Mouse (Mus musculus) midbrain, embryonic 13.5 days (tissue): ENCODE results near the gene Tll1. TPM values are rescaled to one million over a fixed set of nuclear protein-coding genes. Genes with fewer than 3 reads are reported as not detected.

Source experiments
- ATAC-seq: fragments of 200-750 bp; cut with Nextera tagmentation; 2 replicates; pipeline ENCODE4 v1.8.0; 2017; ENCODE audit warnings: mild to moderate bottlenecking, moderate TSS enrichment, moderate library complexity
- H3K27ac ChIP-seq: fragments of 300-500 bp; sonication (generic); 2 replicates; pipeline ENCODE4 v1.5.1; 2015; ENCODE audit warnings: inconsistent platforms, mild to moderate bottlenecking, moderate library complexity
- H3K27me3 ChIP-seq: fragments of 300-500 bp; sonication (generic); 2 replicates; pipeline ENCODE4 v1.6.1; 2015; ENCODE audit warnings: mild to moderate bottlenecking, inconsistent platforms
- H3K36me3 ChIP-seq: fragments of 300-500 bp; sonication (generic); 2 replicates; pipeline ENCODE4 v1.6.1; 2015; ENCODE audit warnings: mild to moderate bottlenecking, inconsistent platforms
- H3K4me1 ChIP-seq: fragments of 300-500 bp; sonication (generic); replicated peaks from 2 replicates; pipeline ENCODE4 v1.6.1; 2015; ENCODE audit warnings: inconsistent platforms
- H3K4me2 ChIP-seq: fragments of 300-500 bp; sonication (generic); replicated peaks from 2 replicates; pipeline ENCODE4 v1.6.1; 2015; ENCODE audit warnings: moderate library complexity, mild to moderate bottlenecking, inconsistent platforms
- H3K4me3 ChIP-seq: fragments of 300-500 bp; sonication (generic); replicated peaks from 2 replicates; pipeline ENCODE4 v1.5.1; 2015; ENCODE audit warnings: mild to moderate bottlenecking, inconsistent platforms
- H3K9ac ChIP-seq: fragments of 300-500 bp; sonication (generic); replicated peaks from 2 replicates; pipeline ENCODE4 v1.6.1; 2015; ENCODE audit warnings: mild to moderate bottlenecking, inconsistent platforms
- H3K9me3 ChIP-seq: fragments of 300-500 bp; sonication (generic); 2 replicates; pipeline ENCODE4 v1.6.1; 2016; ENCODE audit warnings: mild to moderate bottlenecking, inconsistent platforms
- WGBS: fragments of 180-500 bp; shearing (Covaris S2); methylation state at CpG from one replicate; pipeline ENCODE4 v1.1.7; 2015; 5-methylcytosine and 5-hydroxymethylcytosine counted together
- polyA plus RNA-seq: library from polyadenylated mRNA; unstranded; fragments of >200 nt; fragmentation: Nextera tagmentation; extraction: Ambion mirVana; gene quantifications from 2 replicates; pipeline ENCODE4 v1.2.1, GENCODE M21; 2015

The Tll1 gene
- polyA plus RNA-seq, 1 experiment from 2014 or later: 1.9 TPM

DNA sequence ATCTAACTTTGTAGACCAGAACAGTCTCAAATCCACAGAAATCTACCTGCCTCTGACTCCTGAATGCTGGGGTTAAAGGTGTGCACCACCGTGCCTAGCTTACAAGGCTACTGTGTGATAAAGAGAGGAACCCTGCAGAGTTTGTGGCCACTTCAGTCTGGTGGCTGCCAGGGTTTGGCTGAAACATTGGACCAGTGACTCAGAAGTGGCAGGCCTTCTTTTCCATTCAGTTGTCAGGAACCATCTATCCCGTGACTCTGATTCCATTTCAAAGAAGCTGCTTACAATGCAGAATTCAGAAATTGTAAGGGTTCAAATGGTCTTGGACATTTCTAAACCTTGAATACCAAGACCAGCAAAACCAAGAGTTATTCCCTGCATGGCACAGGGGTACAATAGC, 12.7 kb downstream of the Tll1 start:
- ATAC-seq: no peak
- H3K4me3 ChIP-seq: no peak overlapping the region
- WGBS: 60% methylated on average over 2 of the region's 2 CpGs

DNA sequence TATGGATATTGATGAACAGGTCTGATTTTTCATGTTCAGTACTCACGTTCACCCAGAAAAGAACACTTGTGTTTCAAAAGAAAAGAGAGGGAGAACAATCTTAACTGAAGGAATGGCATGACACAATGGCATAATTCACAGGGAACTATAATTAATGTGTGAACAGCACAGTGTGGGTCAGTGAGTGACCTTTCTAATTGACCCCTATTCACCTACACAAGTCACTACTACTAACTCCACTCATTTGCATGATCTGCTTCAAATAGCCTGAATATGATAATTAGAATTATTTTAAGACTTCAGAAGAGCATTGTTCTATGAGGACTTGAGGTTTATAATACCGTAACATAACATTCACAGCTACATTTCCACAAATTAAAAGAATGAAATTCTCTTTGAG, 18.2 kb downstream of the Tll1 start:
- 48% methylated on average over 2 of the region's 2 CpGs for WGBS
- H3K4me3 ChIP-seq: no peak overlapping the region
- no peaks in the 10 kb centered on the region for H3K9me3 ChIP-seq
- no peaks in the 10 kb centered on the region for H3K4me1 ChIP-seq
- H3K9ac ChIP-seq: no peak overlapping the region
- no peak overlapping the region for H3K27ac ChIP-seq
- no peak for ATAC-seq
- H3K27me3 ChIP-seq: no peaks in the 10 kb centered on the region
- no peaks in the 10 kb centered on the region for H3K36me3 ChIP-seq
- no peak overlapping the region for H3K4me2 ChIP-seq

More for the DNA sequence above, 12.7 kb downstream of the Tll1 start:
- no peaks in the 10 kb centered on the region for H3K27me3 ChIP-seq
- no peak overlapping the region for H3K27ac ChIP-seq
- no peaks in the 10 kb centered on the region for H3K9me3 ChIP-seq
- H3K4me2 ChIP-seq: no peak overlapping the region
- no peaks in the 10 kb centered on the region for H3K36me3 ChIP-seq
- no peaks in the 10 kb centered on the region for H3K4me1 ChIP-seq
- H3K9ac ChIP-seq: no peak overlapping the region

DNA sequence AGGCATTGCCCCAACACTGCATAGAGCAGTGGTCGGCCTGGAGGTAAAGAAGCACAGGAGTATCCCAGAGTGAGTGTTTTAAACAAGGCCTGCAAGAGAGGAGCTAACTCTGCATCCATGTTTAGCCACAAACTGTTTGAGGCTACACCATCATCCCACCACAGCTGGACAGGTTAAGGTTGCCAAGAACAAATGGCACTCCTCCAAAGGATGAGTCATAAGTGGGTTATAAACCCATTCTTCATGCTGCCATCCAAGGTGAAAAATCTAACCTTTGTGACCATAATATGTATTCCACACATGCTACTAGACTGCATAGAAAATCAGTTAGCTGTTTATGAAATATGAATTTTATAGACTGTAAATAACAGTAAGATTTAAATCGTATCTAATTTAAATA, 29.1 kb downstream of the Tll1 start:
- no peak overlapping the region for H3K27ac ChIP-seq
- 92% methylated on average over 2 of the region's 2 CpGs for WGBS
- no peak overlapping the region for H3K4me3 ChIP-seq
- H3K9ac ChIP-seq: no peak overlapping the region
- H3K27me3 ChIP-seq: no peaks in the 10 kb centered on the region
- no peak overlapping the region for H3K4me2 ChIP-seq
- no peaks in the 10 kb centered on the region for H3K36me3 ChIP-seq
- H3K4me1 ChIP-seq: no peaks in the 10 kb centered on the region
- no peaks in the 10 kb centered on the region for H3K9me3 ChIP-seq
- ATAC-seq: no peak

DNA sequence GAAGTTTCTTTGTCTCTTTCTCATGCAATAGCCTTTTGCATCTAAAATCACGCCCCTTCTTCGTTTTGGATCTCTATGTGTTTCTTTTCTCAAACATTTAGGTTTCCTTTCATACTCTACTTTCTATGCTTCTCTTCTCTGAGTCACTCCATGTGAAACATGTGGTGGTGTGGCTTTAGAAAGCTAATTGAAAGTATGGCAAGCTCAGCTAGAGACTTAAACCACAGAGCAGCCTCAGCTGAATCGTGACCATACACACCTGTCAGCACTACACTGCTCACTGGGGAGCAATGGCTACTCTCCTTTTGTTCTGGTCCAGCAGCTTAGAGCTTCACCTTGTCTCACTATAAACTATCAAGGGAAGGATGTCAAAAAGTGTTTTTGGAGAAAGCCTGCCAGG, 31.2 kb downstream of the Tll1 start:
- ATAC-seq: no peak
- Histone ChIP-seq H3K9me3 (no peaks in the 10 kb centered on the region), H3K36me3 (no peaks in the 10 kb centered on the region), H3K4me1 (no peaks in the 10 kb centered on the region), H3K4me2 (no peak overlapping the region), H3K9ac (no peak overlapping the region), H3K4me3 (no peak overlapping the region), H3K27me3 (no peaks in the 10 kb centered on the region), H3K27ac (no peak overlapping the region)
- WGBS: 75% methylated on average over 3 of the region's 3 CpGs

DNA sequence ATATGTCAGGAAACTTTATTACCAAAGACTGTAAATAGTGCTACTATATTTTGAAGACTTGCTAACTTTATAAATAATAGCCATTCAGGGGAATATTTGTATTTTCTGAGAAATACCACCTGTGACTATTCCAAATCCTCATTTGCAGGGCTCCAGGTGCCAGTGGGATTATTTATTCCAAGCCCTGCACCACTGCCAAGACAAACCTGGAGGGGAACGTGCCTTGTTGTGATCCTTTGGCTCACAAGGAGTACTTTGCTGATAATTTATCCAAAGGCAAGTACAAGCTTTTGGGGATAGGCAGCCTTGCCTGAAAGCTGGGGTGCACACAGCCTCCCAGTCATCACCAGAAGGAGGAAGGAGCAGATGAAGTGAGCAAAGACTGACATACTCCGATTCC, 32.3 kb downstream of the Tll1 start:
- H3K4me3 ChIP-seq: no peak overlapping the region
- no peak overlapping the region for H3K27ac ChIP-seq
- H3K36me3 ChIP-seq: no peaks in the 10 kb centered on the region
- H3K27me3 ChIP-seq: no peaks in the 10 kb centered on the region
- 81% methylated on average over 2 of the region's 2 CpGs for WGBS
- no peak overlapping the region for H3K4me2 ChIP-seq
- H3K9ac ChIP-seq: no peak overlapping the region
- H3K9me3 ChIP-seq: no peaks in the 10 kb centered on the region
- ATAC-seq: no peak
- H3K4me1 ChIP-seq: no peaks in the 10 kb centered on the region

DNA sequence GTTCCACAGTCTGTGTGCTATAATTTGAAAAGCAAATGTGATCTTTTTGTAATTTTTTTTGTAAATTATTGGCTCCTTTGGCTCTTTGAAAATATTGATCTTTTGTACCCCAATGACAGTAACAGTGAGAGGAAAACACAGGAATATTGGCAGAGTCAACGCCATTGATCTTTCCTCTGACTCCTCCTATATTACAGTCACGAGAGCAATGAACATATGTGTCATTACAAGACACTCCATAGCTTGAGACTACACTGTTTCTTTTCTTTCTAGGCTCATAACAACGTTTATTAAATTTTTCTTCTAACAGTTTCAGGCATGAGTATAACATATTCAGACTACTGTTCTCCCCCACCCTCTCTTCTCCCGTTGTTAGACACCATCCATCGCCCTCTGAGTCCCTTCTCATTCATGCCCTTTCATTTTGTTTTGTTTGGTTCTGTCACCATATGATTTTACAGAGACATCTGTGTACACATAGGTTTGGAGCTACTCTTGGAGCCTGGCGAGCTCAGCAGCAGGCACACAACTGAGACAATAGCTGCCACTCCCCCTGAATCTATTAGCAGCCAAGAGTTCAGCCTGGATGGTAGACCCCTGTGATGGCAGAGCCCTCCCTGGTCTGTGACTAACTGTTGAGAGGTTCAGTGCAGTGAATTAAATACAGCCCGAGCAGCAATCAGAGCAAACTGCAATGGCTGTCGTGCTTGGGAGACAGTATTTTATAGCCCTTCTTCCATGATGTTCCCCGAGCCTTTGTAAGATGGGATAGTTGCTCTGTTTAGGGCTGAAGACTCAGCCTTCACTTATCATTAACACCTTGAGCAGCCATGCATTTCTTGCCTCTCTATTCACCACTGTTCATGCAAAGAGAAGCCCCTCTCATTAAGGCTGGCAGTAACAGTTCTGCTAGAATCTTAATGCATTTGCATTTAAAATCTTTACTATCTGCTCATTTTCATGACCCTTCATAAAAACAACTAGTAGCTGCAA, 52.9 kb downstream of the Tll1 start:
- H3K27ac ChIP-seq: 0 out of 2 replicates have a peak overlapping the region, but pooled peaks have one; percentile 0
- WGBS: 32% methylated on average over 9 of the region's 9 CpGs
- no peaks in the 10 kb centered on the region for H3K9me3 ChIP-seq
- H3K36me3 ChIP-seq: no peaks in the 10 kb centered on the region
- H3K9ac ChIP-seq: no peak overlapping the region
- no peak overlapping the region for H3K4me3 ChIP-seq
- peak overlapping the region; percentile 1 for H3K4me2 ChIP-seq
- peak; percentile 94 for ATAC-seq
- no peaks in the 10 kb centered on the region for H3K27me3 ChIP-seq
- H3K4me1 ChIP-seq: peaks cover 13% of the 10 kb centered on the region

DNA sequence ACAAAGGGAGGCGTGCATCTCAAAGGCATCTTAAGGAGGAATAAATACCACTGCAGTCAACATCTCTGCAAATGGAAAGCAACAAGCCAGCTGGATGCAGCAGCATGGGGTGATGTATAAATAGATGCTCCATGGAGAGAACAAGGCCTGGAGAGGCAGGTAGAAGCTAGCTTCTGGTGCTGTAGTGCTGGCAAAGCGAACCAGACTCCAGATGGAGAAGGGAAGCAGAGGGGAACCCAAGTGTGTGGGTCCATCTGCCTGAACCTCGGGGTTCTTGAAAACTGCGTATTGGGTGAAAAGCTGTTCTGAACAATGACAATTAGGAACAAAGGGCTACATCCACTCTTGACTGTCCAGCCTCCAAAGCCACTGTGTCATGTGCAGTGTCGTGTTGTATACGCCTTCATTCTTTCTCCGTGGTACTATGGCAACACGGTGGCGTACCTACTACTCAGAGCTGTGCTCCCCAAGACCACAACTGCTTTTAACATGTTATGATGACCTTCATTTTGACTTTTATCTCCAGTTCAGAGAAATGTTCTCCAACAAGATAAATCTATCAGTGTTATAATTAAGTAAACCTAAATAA, 53.8 kb downstream of the Tll1 start:
- no peak overlapping the region for H3K27ac ChIP-seq
- H3K4me3 ChIP-seq: no peak overlapping the region
- WGBS: 51% methylated on average over 9 of the region's 9 CpGs
- peaks cover 13% of the 10 kb centered on the region for H3K4me1 ChIP-seq
- no peaks in the 10 kb centered on the region for H3K36me3 ChIP-seq
- H3K27me3 ChIP-seq: no peaks in the 10 kb centered on the region
- H3K9me3 ChIP-seq: no peaks in the 10 kb centered on the region
- peak; percentile 55; the same call in 1 of the 2 replicates for ATAC-seq
- no peak overlapping the region for H3K4me2 ChIP-seq
- H3K9ac ChIP-seq: no peak overlapping the region

DNA sequence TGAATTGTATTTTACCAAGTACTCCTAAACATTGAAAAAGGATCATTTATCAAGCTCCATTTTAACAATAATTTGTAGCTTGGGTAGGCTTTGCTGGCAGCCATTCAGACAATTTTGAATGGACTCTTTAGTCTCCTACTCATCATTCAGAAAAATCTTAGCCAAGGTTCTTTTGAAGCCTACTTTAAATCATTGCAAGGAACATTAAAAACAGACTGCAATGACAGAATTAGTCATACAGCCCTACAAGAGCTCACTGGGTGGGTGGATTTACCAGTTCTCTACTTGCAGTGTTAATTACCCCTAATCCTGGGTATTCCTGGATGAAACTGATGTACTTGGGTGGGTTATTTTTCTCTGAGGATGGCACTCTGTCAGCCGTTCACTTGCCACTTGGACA, 69.5 kb downstream of the Tll1 start:
- no peaks in the 10 kb centered on the region for H3K9me3 ChIP-seq
- H3K36me3 ChIP-seq: no peaks in the 10 kb centered on the region
- H3K27me3 ChIP-seq: no peaks in the 10 kb centered on the region
- no peak overlapping the region for H3K4me3 ChIP-seq
- ATAC-seq: no peak
- no peak overlapping the region for H3K4me2 ChIP-seq
- 74% methylated on average over 1 of the region's 1 CpGs for WGBS
- H3K4me1 ChIP-seq: no peaks in the 10 kb centered on the region
- no peak overlapping the region for H3K9ac ChIP-seq
- H3K27ac ChIP-seq: no peak overlapping the region

DNA sequence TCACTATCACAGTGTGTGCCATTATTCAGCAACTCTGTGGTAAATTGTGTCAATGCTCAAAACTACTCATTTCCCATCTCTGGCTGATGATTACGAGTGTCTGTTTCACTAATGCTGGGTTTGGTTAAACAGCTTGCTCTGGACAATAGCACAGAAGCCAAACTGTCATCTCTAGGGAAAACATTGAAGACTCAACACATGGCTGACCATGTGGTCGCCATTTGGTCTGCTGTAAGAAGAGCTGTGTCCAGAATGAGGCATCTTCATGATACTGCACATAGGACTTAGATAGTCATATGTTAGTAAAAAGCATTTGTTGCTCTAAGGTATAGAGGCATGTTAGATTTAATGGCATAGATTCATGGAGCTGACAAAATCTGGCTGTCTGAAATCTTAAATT, 98.9 kb downstream of the Tll1 start:
- Histone ChIP-seq H3K4me3 (no peak overlapping the region), H3K9ac (no peak overlapping the region), H3K36me3 (no peaks in the 10 kb centered on the region), H3K4me1 (no peaks in the 10 kb centered on the region), H3K27ac (no peak overlapping the region), H3K27me3 (no peaks in the 10 kb centered on the region), H3K9me3 (no peaks in the 10 kb centered on the region), H3K4me2 (no peak overlapping the region)
- no peak for ATAC-seq
- 72% methylated on average over 2 of the region's 2 CpGs for WGBS

DNA sequence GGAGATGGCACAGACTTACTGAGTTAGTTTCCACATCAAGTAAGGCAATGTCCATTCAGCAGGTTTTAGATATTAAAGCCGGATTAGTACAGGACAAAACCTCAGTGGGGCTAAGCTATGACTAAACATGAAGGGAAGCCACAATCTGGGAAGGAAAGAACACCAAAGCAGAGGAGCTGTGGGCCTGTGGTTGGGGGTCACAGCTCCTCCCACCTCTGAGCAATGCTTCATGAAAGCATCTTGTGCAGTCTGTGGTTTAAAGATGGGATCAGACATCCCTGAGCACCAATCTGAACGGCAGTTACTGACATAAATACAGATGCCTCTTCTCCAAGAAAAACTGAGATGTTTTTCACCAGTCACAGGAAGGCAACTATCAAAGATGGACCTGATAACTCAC, 132.7 kb downstream of the Tll1 start:
- H3K4me3 ChIP-seq: no peak overlapping the region
- H3K36me3 ChIP-seq: no peaks in the 10 kb centered on the region
- H3K27me3 ChIP-seq: no peaks in the 10 kb centered on the region
- H3K4me2 ChIP-seq: no peak overlapping the region
- no peak overlapping the region for H3K27ac ChIP-seq
- H3K4me1 ChIP-seq: no peaks in the 10 kb centered on the region
- ATAC-seq: no peak
- H3K9ac ChIP-seq: no peak overlapping the region
- 73% methylated on average over 2 of the region's 2 CpGs for WGBS
- H3K9me3 ChIP-seq: no peaks in the 10 kb centered on the region

DNA sequence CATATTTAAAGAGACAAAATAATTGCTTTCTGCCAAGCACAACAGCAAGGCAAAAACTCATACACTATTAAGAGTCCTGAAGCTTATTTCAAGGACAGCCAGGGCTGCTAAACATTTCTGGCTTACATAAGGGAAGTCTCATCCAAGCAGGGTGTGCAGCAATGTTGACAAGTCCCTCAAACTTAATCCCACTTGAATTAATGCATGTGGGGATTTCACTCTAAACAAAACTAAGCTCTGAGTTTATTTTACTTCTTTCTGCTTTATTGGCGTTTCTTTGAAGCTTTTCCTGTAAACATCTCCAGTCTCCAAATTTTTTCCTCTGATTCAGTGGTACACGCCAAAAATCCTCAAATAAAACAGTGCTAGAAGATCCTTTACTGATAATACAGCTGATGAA, 146.2 kb downstream of the Tll1 start:
- Histone ChIP-seq H3K9me3 (no peaks in the 10 kb centered on the region), H3K4me3 (no peak overlapping the region), H3K36me3 (no peaks in the 10 kb centered on the region), H3K4me1 (no peaks in the 10 kb centered on the region), H3K9ac (no peak overlapping the region), H3K4me2 (no peak overlapping the region), H3K27ac (no peak overlapping the region), H3K27me3 (no peaks in the 10 kb centered on the region)
- WGBS: 58% methylated on average over 2 of the region's 2 CpGs
- no peak for ATAC-seq

DNA sequence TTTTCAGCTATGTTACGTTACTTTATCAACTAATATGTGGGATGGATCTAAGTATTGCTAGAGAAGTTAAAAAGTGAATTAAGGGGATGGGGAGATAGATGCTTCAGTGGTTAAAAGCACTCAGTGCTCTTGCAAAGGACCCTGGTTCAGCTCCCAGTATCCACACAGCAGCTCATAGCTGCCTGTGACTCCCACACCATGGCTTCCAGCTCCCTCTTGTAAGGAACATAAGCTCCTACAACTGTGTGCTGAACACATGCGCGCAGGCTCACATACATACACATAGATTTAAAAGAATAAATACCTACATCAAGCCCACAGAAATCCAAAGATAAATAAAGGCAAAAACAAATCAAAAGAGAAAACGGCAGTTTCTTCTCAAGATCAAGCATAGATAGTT, 148.5 kb downstream of the Tll1 start:
- no peak for ATAC-seq
- no peaks in the 10 kb centered on the region for H3K9me3 ChIP-seq
- no peak overlapping the region for H3K4me2 ChIP-seq
- no peak overlapping the region for H3K27ac ChIP-seq
- WGBS: 88% methylated on average over 4 of the region's 4 CpGs
- no peak overlapping the region for H3K9ac ChIP-seq
- no peaks in the 10 kb centered on the region for H3K4me1 ChIP-seq
- H3K4me3 ChIP-seq: no peak overlapping the region
- no peaks in the 10 kb centered on the region for H3K27me3 ChIP-seq
- H3K36me3 ChIP-seq: no peaks in the 10 kb centered on the region
